Mouse (Mus musculus) neural tube, embryonic 13.5 days (tissue): ENCODE measurements around the gene Twnk. TPM values are rescaled to one million over a fixed set of nuclear protein-coding genes. Genes with fewer than 3 reads are reported as not detected.

Experiments
- ATAC-seq: fragments of 200-750 bp; cut with Nextera tagmentation; 2 replicates; pipeline ENCODE4 v1.8.0; 2017; ENCODE audit warnings: low read depth, mild to moderate bottlenecking, moderate TSS enrichment, moderate library complexity
- H3K27ac ChIP-seq: fragments of 300-500 bp; sonication (generic); replicated peaks from 2 replicates; pipeline ENCODE4 v1.5.1; 2015; ENCODE audit warnings: moderate library complexity, mild to moderate bottlenecking, inconsistent platforms
- H3K27me3 ChIP-seq: fragments of 300-500 bp; sonication (generic); 2 replicates; pipeline ENCODE4 v1.6.1; 2015; ENCODE audit warnings: mild to moderate bottlenecking, inconsistent platforms
- H3K36me3 ChIP-seq: fragments of 300-500 bp; sonication (generic); 2 replicates; pipeline ENCODE4 v1.6.1; 2015; ENCODE audit warnings: mild to moderate bottlenecking, inconsistent platforms
- H3K4me1 ChIP-seq: fragments of 300-500 bp; sonication (generic); replicated peaks from 2 replicates; pipeline ENCODE4 v1.6.1; 2015; ENCODE audit warnings: inconsistent platforms
- H3K4me2 ChIP-seq: fragments of 300-500 bp; sonication (generic); 2 replicates; pipeline ENCODE4 v1.6.1; 2015; ENCODE audit warnings: inconsistent platforms, mild to moderate bottlenecking, moderate library complexity
- H3K4me3 ChIP-seq: fragments of 300-500 bp; sonication (generic); 2 replicates; pipeline ENCODE4 v1.5.1; 2015; ENCODE audit warnings: mild to moderate bottlenecking, inconsistent platforms
- H3K9ac ChIP-seq: fragments of 300-500 bp; sonication (generic); 2 replicates; pipeline ENCODE4 v1.6.1; 2015; ENCODE audit warnings: moderate library complexity, mild to moderate bottlenecking, inconsistent platforms
- H3K9me3 ChIP-seq: fragments of 300-500 bp; sonication (generic); 2 replicates; pipeline ENCODE4 v1.6.1; 2016; ENCODE audit warnings: inconsistent platforms
- WGBS: fragments of 180-500 bp; shearing (Covaris S2); methylation state at CpG from one replicate; pipeline ENCODE4 v1.1.7; 2015; 5-methylcytosine and 5-hydroxymethylcytosine counted together
- polyA plus RNA-seq: library from polyadenylated mRNA; unstranded; fragments of >200 nt; fragmentation: Nextera tagmentation; extraction: Ambion mirVana; gene quantifications from 2 replicates; pipeline ENCODE4 v1.2.1, GENCODE M21; 2015

Gene Twnk
- polyA plus RNA-seq, 1 experiment from 2014 or later = 15.6 TPM

GRCm38 (mm10) chr19:45005957-45006712 is 672 bp downstream of the Twnk start, which contains the start of gene Mrpl43:
Gene Mrpl43 (minus strand): TSS chr19:45006442.
- Histone ChIP-seq H3K27me3 (no peaks in the 10 kb centered on the region), H3K9me3 (no peaks in the 10 kb centered on the region), H3K4me1 (peaks cover 45% of the 10 kb centered on the region), H3K27ac (peak within 1 kb of the TSS; percentile 79), H3K4me3 (peak within 1 kb of the TSS; percentile 81), H3K9ac (peak within 1 kb of the TSS; percentile 83), H3K36me3 (peaks cover 58% of the 10 kb centered on the region), H3K4me2 (peak within 1 kb of the TSS; percentile 77)
- ATAC-seq = peak; percentile 91
- WGBS = under 1% methylated on average over 82 of the region's 82 CpGs

- Histone ChIP-seq H3K27ac (peak overlapping the region; percentile 79), H3K4me1 (peaks cover 45% of the 10 kb centered on the region), H3K9ac (peak overlapping the region; percentile 83), H3K4me3 (peak overlapping the region; percentile 81), H3K36me3 (peaks cover 58% of the 10 kb centered on the region), H3K4me2 (peak overlapping the region; percentile 77), H3K27me3 (no peaks in the 10 kb centered on the region), H3K9me3 (no peaks in the 10 kb centered on the region)
- no peak; the same call in 1 of the 2 replicates for ATAC-seq
- WGBS = 48% methylated on average over 17 of the region's 17 CpGs
Observed at GRCm38 (mm10) chr19:45007021-45007420, 1.6 kb downstream of the Twnk start.

- H3K4me2 ChIP-seq = peak overlapping the region; percentile 77
- WGBS = 93% methylated on average over 20 of the region's 20 CpGs
- H3K9ac ChIP-seq = peak overlapping the region; percentile 83; the same call in 1 of the 2 replicates
- H3K27me3 ChIP-seq = no peaks in the 10 kb centered on the region
- H3K27ac ChIP-seq = peak overlapping the region; percentile 79; the same call in 1 of the 2 replicates
- H3K4me3 ChIP-seq = peak overlapping the region; percentile 81
- ATAC-seq = no peak
- H3K9me3 ChIP-seq = no peaks in the 10 kb centered on the region
- peaks cover 52% of the 10 kb centered on the region for H3K36me3 ChIP-seq
- peaks cover 49% of the 10 kb centered on the region for H3K4me1 ChIP-seq
Observed at GRCm38 (mm10) chr19:45007425-45008191, 2.1 kb downstream of the Twnk start.

- 93% methylated on average over 4 of the region's 4 CpGs for WGBS
- Histone ChIP-seq H3K4me1 (peaks cover 48% of the 10 kb centered on the region), H3K9me3 (no peaks in the 10 kb centered on the region), H3K27me3 (no peaks in the 10 kb centered on the region), H3K36me3 (peaks cover 31% of the 10 kb centered on the region), H3K27ac (no peak overlapping the region), H3K9ac (no peak overlapping the region), H3K4me2 (no peak overlapping the region), H3K4me3 (no peak overlapping the region)
- ATAC-seq = no peak
Observed at GRCm38 (mm10) chr19:45010646-45011045, 5.2 kb downstream of the Twnk start.

- 85% methylated on average over 8 of the region's 8 CpGs for WGBS
- H3K4me3 ChIP-seq = no peak overlapping the region; the same call in 1 of the 2 replicates
- peak overlapping the region; percentile 55 for H3K9ac ChIP-seq
- peaks cover 56% of the 10 kb centered on the region for H3K4me1 ChIP-seq
- no peak for ATAC-seq
- H3K4me2 ChIP-seq = no peak overlapping the region
- H3K9me3 ChIP-seq = no peaks in the 10 kb centered on the region
- H3K27ac ChIP-seq = peak overlapping the region; percentile 81
- peaks cover 31% of the 10 kb centered on the region for H3K36me3 ChIP-seq
- no peaks in the 10 kb centered on the region for H3K27me3 ChIP-seq
Observed at GRCm38 (mm10) chr19:45012219-45012618, 6.8 kb downstream of the Twnk start.

- no peaks in the 10 kb centered on the region for H3K9me3 ChIP-seq
- H3K9ac ChIP-seq = peak overlapping the region; percentile 55
- H3K27ac ChIP-seq = peak overlapping the region; percentile 81
- peaks cover 54% of the 10 kb centered on the region for H3K4me1 ChIP-seq
- no peaks in the 10 kb centered on the region for H3K27me3 ChIP-seq
- no peak overlapping the region for H3K4me2 ChIP-seq
- WGBS = 34% methylated on average over 6 of the region's 6 CpGs
- H3K4me3 ChIP-seq = no peak overlapping the region; the same call in 1 of the 2 replicates
- no peak for ATAC-seq
- H3K36me3 ChIP-seq = peaks cover 31% of the 10 kb centered on the region
Observed at GRCm38 (mm10) chr19:45012636-45013035, 7.2 kb downstream of the Twnk start.

GRCm38 (mm10) chr19:45013581-45014225 is 8.2 kb downstream of the Twnk start:
- Histone ChIP-seq H3K9ac (no peak overlapping the region), H3K27ac (0 out of 2 replicates have a peak overlapping the region, but pooled peaks have one; percentile 13), H3K27me3 (no peaks in the 10 kb centered on the region), H3K36me3 (peaks cover 26% of the 10 kb centered on the region), H3K4me3 (no peak overlapping the region), H3K4me1 (peaks cover 48% of the 10 kb centered on the region), H3K9me3 (no peaks in the 10 kb centered on the region), H3K4me2 (no peak overlapping the region)
- WGBS = 55% methylated on average over 6 of the region's 6 CpGs
- ATAC-seq = no peak

GRCm38 (mm10) chr19:45014335-45014971 is 9.0 kb downstream of the Twnk start, which contains the start of gene Lzts2:
Gene Lzts2 (plus strand): TSS chr19:45014414.
- Histone ChIP-seq H3K4me1 (peaks cover 50% of the 10 kb centered on the region), H3K4me3 (peak within 1 kb of the TSS; percentile 65), H3K27ac (peak within 1 kb of the TSS; percentile 98), H3K9me3 (no peaks in the 10 kb centered on the region), H3K4me2 (peak within 1 kb of the TSS; percentile 91), H3K36me3 (peaks cover 24% of the 10 kb centered on the region), H3K27me3 (no peaks in the 10 kb centered on the region), H3K9ac (peak within 1 kb of the TSS; percentile 87)
- no peak for ATAC-seq
- 10% methylated on average over 10 of the region's 10 CpGs for WGBS

GRCm38 (mm10) chr19:45014981-45015402 is 9.5 kb downstream of the Twnk start:
- H3K9ac ChIP-seq = peak overlapping the region; percentile 87
- peak overlapping the region; percentile 65 for H3K4me3 ChIP-seq
- no peak for ATAC-seq
- WGBS = under 1% methylated on average over 25 of the region's 25 CpGs
- H3K27ac ChIP-seq = peak overlapping the region; percentile 98
- peak overlapping the region; percentile 91 for H3K4me2 ChIP-seq
- H3K4me1 ChIP-seq = peaks cover 55% of the 10 kb centered on the region
- H3K36me3 ChIP-seq = peaks cover 20% of the 10 kb centered on the region
- H3K27me3 ChIP-seq = no peaks in the 10 kb centered on the region
- H3K9me3 ChIP-seq = no peaks in the 10 kb centered on the region

GRCm38 (mm10) chr19:45015518-45016281 is 10.2 kb downstream of the Twnk start:
- H3K27me3 ChIP-seq = no peaks in the 10 kb centered on the region
- peaks cover 62% of the 10 kb centered on the region for H3K4me1 ChIP-seq
- H3K9ac ChIP-seq = peak overlapping the region; percentile 87
- under 1% methylated on average over 34 of the region's 34 CpGs for WGBS
- H3K4me2 ChIP-seq = peak overlapping the region; percentile 91
- no peaks in the 10 kb centered on the region for H3K9me3 ChIP-seq
- peak overlapping the region; percentile 98 for H3K27ac ChIP-seq
- ATAC-seq = peak; percentile 22; the same call in 1 of the 2 replicates
- peak overlapping the region; percentile 65 for H3K4me3 ChIP-seq
- H3K36me3 ChIP-seq = peaks cover 13% of the 10 kb centered on the region
